Mouse (Mus musculus) embryonic facial prominence, embryonic 14.5 days (tissue): ENCODE data around the gene Reep3. TPM values are rescaled to one million over a fixed set of nuclear protein-coding genes. Genes with fewer than 3 reads are reported as not detected.

Experiments
- ATAC-seq: fragments of 200-750 bp; cut with Nextera tagmentation; 2 replicates; pipeline ENCODE4 v1.8.0; 2017; ENCODE audit warnings: low read depth, moderate number of reproducible peaks, moderate TSS enrichment
- DNase-seq: peaks from one replicate; pipeline ENCODE4 v3.0.0-alpha.2; 2015; ENCODE audit warnings: low spot score
- H3K27ac ChIP-seq: fragments of 300-500 bp; sonication (generic); replicated peaks from 2 replicates; pipeline ENCODE4 v1.5.1; 2014; ENCODE audit warnings: low read depth, mild to moderate bottlenecking, low read length, moderate library complexity
- H3K27me3 ChIP-seq: fragments of 300-500 bp; sonication (generic); replicated peaks from 2 replicates; pipeline ENCODE4 v1.6.1; 2014; ENCODE audit warnings: low read length; ENCODE audit not compliant: control insufficient read depth, insufficient read depth
- H3K36me3 ChIP-seq: fragments of 300-500 bp; sonication (generic); 2 replicates; pipeline ENCODE4 v1.6.1; 2014; ENCODE audit warnings: low read length, mixed read lengths; ENCODE audit not compliant: control insufficient read depth, insufficient read depth
- H3K4me1 ChIP-seq: fragments of 300-500 bp; sonication (generic); 2 replicates; pipeline ENCODE4 v1.6.1; 2014; ENCODE audit warnings: antibody characterized with exemption, low read length; ENCODE audit not compliant: control insufficient read depth, insufficient read depth
- H3K4me2 ChIP-seq: fragments of 300-500 bp; sonication (generic); 2 replicates; pipeline ENCODE4 v1.6.1; 2014; ENCODE audit warnings: low read depth, mild to moderate bottlenecking, low read length, moderate library complexity, mixed read lengths
- H3K4me3 ChIP-seq: fragments of 300-500 bp; sonication (generic); 2 replicates; pipeline ENCODE4 v1.5.1; 2014; ENCODE audit warnings: low read depth, mild to moderate bottlenecking, low read length
- H3K9ac ChIP-seq: fragments of 300-500 bp; sonication (generic); 2 replicates; pipeline ENCODE4 v1.6.1; 2014; ENCODE audit warnings: low read depth, mild to moderate bottlenecking, low read length, moderate library complexity, mixed read lengths
- H3K9me3 ChIP-seq: fragments of 300-500 bp; sonication (generic); 2 replicates; pipeline ENCODE4 v1.6.1; 2016; ENCODE audit warnings: low read length; ENCODE audit not compliant: control insufficient read depth
- WGBS: fragments of 180-500 bp; shearing (Covaris S2); extraction: QIAGEN DNeasy Blood & Tissue Kit; methylation state at CpG from one replicate; pipeline ENCODE4 v1.1.7; 2014; 5-methylcytosine and 5-hydroxymethylcytosine counted together
- polyA plus RNA-seq: library from polyadenylated mRNA; unstranded; fragments of >200 nt; fragmentation: Nextera tagmentation; extraction: Ambion mirVana; gene quantifications from 2 replicates; pipeline ENCODE4 v1.2.1, GENCODE M21; 2014

The Reep3 gene
- polyA plus RNA-seq, 1 experiment from 2014 or later: 39.6 TPM

DNA sequence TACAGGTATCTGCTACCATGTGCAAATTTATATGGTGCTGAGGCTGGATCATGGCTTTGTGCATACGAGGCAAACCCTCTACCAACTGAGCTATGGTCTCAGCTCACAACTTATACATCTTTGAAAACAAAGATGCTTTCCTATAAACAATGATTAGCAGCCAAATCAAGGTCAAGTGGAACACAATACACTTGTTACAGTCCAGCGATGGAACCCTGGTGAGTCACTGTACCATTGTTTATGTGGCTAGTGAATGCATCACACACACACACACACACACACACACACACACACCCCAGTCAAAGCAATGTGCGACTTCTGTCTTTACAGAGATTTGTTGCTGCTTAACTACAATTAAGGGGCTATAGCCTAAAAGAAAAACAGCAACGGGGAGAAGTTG is 25.4 kb downstream of the Reep3 start:
- Histone ChIP-seq H3K9ac (no peak overlapping the region), H3K9me3 (no peaks in the 10 kb centered on the region), H3K4me2 (no peak overlapping the region), H3K27ac (peak overlapping the region; percentile 16; the same call in 1 of the 2 replicates), H3K27me3 (no peaks in the 10 kb centered on the region), H3K4me1 (0 out of 2 replicates have a peak, but pooled peaks cover 3% of the 10 kb centered on the region), H3K4me3 (no peak overlapping the region), H3K36me3 (no peaks in the 10 kb centered on the region)
- ATAC-seq: no peak
- 89% methylated on average over 4 of the region's 4 CpGs for WGBS
- DNase-seq: no peak

DNA sequence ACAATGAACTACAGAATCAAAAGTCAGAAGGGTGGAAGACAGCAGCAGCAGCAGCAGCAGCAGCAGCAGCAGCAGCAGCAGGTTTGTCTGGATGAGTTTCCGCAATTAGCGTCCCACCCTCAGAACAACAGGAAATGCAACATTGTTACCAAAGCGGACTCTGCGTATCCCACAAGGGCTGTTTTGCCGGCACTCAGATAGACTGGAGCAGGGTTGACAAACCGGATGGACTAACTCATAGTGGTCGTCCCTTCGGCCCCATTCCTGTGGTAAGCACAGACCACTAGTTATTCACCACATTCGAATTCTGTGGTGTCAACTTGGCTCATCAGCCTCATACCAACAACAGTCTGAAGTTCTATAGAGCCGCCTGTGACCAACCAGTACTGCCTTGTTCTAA is 27.7 kb downstream of the Reep3 start:
- 0 out of 2 replicates have a peak, but pooled peaks cover 3% of the 10 kb centered on the region for H3K4me1 ChIP-seq
- DNase-seq (peak; percentile 68), ATAC-seq (peak; percentile 56; the same call in 1 of the 2 replicates)
- H3K36me3 ChIP-seq: no peaks in the 10 kb centered on the region
- H3K9ac ChIP-seq: no peak overlapping the region
- H3K4me3 ChIP-seq: no peak overlapping the region
- WGBS: 75% methylated on average over 10 of the region's 10 CpGs
- H3K27ac ChIP-seq: peak overlapping the region; percentile 36; the same call in 1 of the 2 replicates
- H3K4me2 ChIP-seq: no peak overlapping the region
- no peaks in the 10 kb centered on the region for H3K27me3 ChIP-seq
- H3K9me3 ChIP-seq: no peaks in the 10 kb centered on the region

DNA sequence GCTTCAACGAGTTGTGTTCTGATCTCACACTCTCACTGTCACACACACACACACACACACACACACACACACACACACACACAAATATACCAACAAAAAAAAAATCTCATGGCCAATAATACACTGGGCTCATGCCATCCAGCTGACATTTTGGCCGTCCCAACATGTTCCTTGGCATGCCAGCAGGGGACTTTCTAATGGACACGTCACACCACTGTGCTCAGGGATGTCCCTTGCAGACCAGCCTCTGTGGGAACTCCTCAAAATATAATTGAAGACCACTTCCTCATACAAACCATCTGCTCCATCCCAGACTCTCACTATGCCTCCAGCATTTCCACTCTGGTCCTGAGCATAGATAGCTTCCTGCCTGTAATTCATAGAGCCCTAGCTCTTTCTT is 30.3 kb downstream of the Reep3 start:
- H3K4me3 ChIP-seq: no peak overlapping the region
- 69% methylated on average over 3 of the region's 3 CpGs for whole genome bisulfite sequencing
- DNase-seq: no peak
- no peaks in the 10 kb centered on the region for H3K9me3 ChIP-seq
- H3K27me3 ChIP-seq: no peaks in the 10 kb centered on the region
- no peak overlapping the region for H3K4me2 ChIP-seq
- H3K4me1 ChIP-seq: peaks cover 6% of the 10 kb centered on the region; the same call in 1 of the 2 replicates
- 0 out of 2 replicates have a peak, but pooled peaks cover 3% of the 10 kb centered on the region for H3K36me3 ChIP-seq
- H3K27ac ChIP-seq: no peak overlapping the region
- no peak overlapping the region for H3K9ac ChIP-seq
- no peak for ATAC-seq

DNA sequence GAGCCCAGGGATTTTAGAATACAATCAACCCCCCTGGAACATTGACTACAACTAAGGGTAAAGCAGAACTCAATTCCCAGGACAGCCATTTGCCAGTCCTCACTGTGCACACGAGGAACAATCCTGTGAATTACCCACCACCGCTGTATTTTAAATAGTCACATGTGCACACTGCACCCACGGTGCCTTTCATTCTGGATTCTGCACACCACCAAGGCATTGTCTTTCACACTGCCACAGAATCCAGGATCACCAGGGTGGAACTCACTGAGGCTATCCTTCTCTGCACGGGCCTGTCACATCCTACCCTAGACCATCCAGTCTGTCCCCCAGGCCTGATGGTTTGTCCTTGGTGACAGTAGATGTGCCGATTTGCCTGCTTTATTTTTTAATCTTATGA is 30.8 kb downstream of the Reep3 start:
- Histone ChIP-seq H3K9ac (no peak overlapping the region), H3K27ac (no peak overlapping the region; the same call in 1 of the 2 replicates), H3K36me3 (0 out of 2 replicates have a peak, but pooled peaks cover 3% of the 10 kb centered on the region), H3K27me3 (no peaks in the 10 kb centered on the region), H3K4me2 (no peak overlapping the region), H3K4me3 (no peak overlapping the region), H3K4me1 (peaks cover 11% of the 10 kb centered on the region; the same call in 1 of the 2 replicates), H3K9me3 (no peaks in the 10 kb centered on the region)
- no peak for ATAC-seq
- DNase-seq: no peak
- 60% methylated on average over 5 of the region's 5 CpGs for WGBS

DNA sequence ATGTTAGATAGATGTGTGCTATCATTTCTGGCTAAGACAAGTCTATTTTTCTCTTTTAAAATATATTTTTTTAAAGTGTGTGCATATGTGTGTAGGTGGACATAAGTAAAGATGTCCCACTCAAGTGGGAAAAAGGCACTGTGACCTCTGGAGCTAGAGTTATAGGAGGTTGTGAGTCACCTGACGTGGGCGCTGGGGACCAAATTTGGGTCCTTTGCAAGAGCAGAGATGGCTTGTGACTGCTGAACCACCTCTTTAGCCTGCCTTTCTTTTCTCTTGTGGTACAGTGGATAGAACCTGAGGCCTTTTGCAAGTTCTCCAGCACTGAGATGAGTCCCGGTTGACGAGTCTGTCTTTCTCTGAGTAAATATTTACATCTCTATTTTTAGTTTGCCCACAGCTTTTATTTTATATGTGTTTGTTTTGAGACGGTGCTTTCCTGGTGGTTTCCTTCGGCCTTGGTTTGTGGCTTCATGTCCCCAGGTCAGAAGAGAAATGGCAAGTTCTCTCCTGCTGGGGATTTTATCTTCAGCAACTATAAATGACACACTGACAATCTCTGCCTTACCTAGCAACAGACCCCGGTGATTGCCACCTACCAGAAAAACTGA is 31.4 kb downstream of the Reep3 start:
- H3K27me3 ChIP-seq: no peaks in the 10 kb centered on the region
- peaks cover 11% of the 10 kb centered on the region; the same call in 1 of the 2 replicates for H3K4me1 ChIP-seq
- DNase-seq: no peak
- H3K36me3 ChIP-seq: 0 out of 2 replicates have a peak, but pooled peaks cover 3% of the 10 kb centered on the region
- H3K9me3 ChIP-seq: no peaks in the 10 kb centered on the region
- no peak overlapping the region; the same call in 1 of the 2 replicates for H3K27ac ChIP-seq
- H3K9ac ChIP-seq: no peak overlapping the region
- 75% methylated on average over 7 of the region's 7 CpGs for WGBS
- ATAC-seq: no peak
- no peak overlapping the region for H3K4me3 ChIP-seq
- no peak overlapping the region for H3K4me2 ChIP-seq

DNA sequence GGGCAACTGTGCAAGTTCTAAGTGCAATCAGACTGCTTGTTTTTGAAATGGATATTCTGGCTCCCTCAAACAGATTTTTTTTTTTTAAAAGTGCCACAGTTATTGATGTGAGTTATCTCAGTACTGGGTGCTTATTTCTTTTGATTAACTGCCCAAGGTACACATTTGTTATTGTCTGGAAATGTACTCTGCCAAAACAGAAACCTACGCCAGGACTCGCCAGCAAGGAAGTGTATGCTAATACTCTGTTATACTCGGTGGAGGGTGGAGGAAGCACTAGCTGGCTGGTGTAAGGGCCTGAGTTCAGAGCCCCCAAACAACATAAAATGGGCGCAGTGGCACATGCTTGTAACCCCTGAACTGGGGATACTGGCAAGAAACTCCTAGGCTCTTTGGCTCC is 34.9 kb downstream of the Reep3 start:
- H3K27me3 ChIP-seq: no peaks in the 10 kb centered on the region
- no peaks in the 10 kb centered on the region for H3K9me3 ChIP-seq
- H3K4me1 ChIP-seq: peaks cover 29% of the 10 kb centered on the region
- peak overlapping the region; percentile 63 for H3K27ac ChIP-seq
- H3K9ac ChIP-seq: no peak overlapping the region
- no peak overlapping the region for H3K4me2 ChIP-seq
- no peak for ATAC-seq
- DNase-seq: no peak
- H3K4me3 ChIP-seq: no peak overlapping the region
- WGBS: 42% methylated on average over 4 of the region's 4 CpGs
- H3K36me3 ChIP-seq: 0 out of 2 replicates have a peak, but pooled peaks cover 3% of the 10 kb centered on the region

DNA sequence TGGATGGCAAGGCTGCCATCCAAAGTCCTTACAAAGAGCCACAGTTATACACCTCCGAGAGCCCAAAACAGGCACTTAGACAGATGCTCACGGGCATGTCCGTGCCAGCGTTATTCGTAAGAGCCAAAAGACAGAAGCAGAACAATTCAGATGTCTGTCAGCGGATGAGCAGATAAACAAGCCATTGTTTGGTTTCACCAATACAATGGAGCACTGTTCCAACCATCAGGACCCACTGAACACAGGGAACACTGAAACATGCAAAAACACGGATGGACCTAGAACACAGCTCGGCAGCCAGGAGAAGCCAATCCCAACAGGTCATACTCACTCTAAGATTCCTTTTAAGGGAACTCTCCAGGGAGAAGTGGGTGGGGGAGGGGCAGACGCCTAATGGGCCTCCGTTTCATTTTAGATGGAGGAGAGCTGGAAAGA is 35.4 kb downstream of the Reep3 start:
- H3K27ac ChIP-seq: peak overlapping the region; percentile 63
- no peak overlapping the region for H3K4me3 ChIP-seq
- H3K9ac ChIP-seq: no peak overlapping the region
- no peak overlapping the region for H3K4me2 ChIP-seq
- 24% methylated on average over 10 of the region's 10 CpGs for WGBS
- peak; percentile 45 for DNase-seq
- ATAC-seq: 0 out of 2 replicates have a peak, but pooled peaks have one; percentile 27
- no peaks in the 10 kb centered on the region for H3K9me3 ChIP-seq
- 0 out of 2 replicates have a peak, but pooled peaks cover 3% of the 10 kb centered on the region for H3K36me3 ChIP-seq
- peaks cover 34% of the 10 kb centered on the region for H3K4me1 ChIP-seq
- no peaks in the 10 kb centered on the region for H3K27me3 ChIP-seq

DNA sequence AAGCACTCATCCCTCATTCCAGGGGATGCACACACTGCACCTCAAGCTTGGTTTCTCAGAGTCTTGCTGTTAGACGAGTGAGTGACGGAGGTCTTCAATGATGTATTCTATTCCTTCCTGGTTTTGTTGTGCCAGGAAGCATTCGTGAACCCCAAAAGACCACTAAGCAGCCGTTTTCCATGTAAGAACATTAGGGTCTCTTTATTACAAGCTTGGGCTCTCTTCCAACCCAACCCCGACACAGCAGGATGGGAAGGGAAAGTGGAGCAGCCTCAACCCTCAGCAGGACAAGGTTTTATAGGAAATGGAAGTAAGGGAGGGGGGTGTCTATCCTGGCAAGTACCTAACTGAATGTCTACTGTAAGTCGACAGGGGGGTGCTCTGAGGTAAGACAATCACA is 38.0 kb downstream of the Reep3 start:
- no peak overlapping the region; the same call in 1 of the 2 replicates for H3K4me2 ChIP-seq
- no peak for ATAC-seq

More for the DNA sequence above, 38.0 kb downstream of the Reep3 start:
- Histone ChIP-seq H3K36me3 (0 out of 2 replicates have a peak, but pooled peaks cover 3% of the 10 kb centered on the region), H3K9ac (no peak overlapping the region), H3K4me3 (no peak overlapping the region), H3K4me1 (peaks cover 46% of the 10 kb centered on the region), H3K27ac (peak overlapping the region; percentile 40; the same call in 1 of the 2 replicates), H3K9me3 (no peaks in the 10 kb centered on the region), H3K27me3 (no peaks in the 10 kb centered on the region)
- peak; percentile 66 for DNase-seq
- 55% methylated on average over 6 of the region's 6 CpGs for WGBS
